Mouse (Mus musculus) thymus, adult 2 months (tissue): ENCODE measurements at regions not wholly inside any gene's neighbourhood (a gene's known extent, or its start where the extent isn't known, plus 50 kb on each side); places are given as distances from the start of the nearest gene placed in this dataset.

Source experiments
- DNase-seq: peaks from one replicate; pipeline ENCODE4 v3.0.0; 2021
- H3K27ac ChIP-seq: fragments of 200-500 bp; 2 replicates; pipeline ENCODE4 v1.5.1; 2012; ENCODE audit warnings: low read length, control low read depth; ENCODE audit not compliant: control insufficient read depth, insufficient read depth
- H3K27me3 ChIP-seq: fragments of 200-500 bp; 2 replicates; pipeline ENCODE4 v1.6.1; 2012; ENCODE audit warnings: mild to moderate bottlenecking, low read length, moderate library complexity, mixed read lengths; ENCODE audit not compliant: control insufficient read depth, insufficient read depth
- H3K36me3 ChIP-seq: fragments of 200-500 bp; 2 replicates; pipeline ENCODE4 v1.6.1; 2012; ENCODE audit warnings: mild to moderate bottlenecking, low read length, moderate library complexity; ENCODE audit not compliant: control insufficient read depth, insufficient read depth
- H3K4me1 ChIP-seq: fragments of 200-500 bp; replicated peaks from 2 replicates; pipeline ENCODE4 v1.6.1; 2012; ENCODE audit warnings: low read length; ENCODE audit not compliant: control insufficient read depth, insufficient read depth
- H3K4me3 ChIP-seq: fragments of 200-500 bp; 2 replicates; pipeline ENCODE4 v1.5.1; 2012; ENCODE audit warnings: mild to moderate bottlenecking, low read length, control low read depth, moderate library complexity; ENCODE audit not compliant: control insufficient read depth, insufficient read depth
- CTCF ChIP-seq: fragments of 200-500 bp; IDR thresholded peaks from 2 replicates; pipeline ENCODE4 v1.5.1; 2012; ENCODE audit warnings: mild to moderate bottlenecking, control low read depth, low read length, moderate library complexity, borderline replicate concordance; ENCODE audit not compliant: control insufficient read depth, poor library complexity, insufficient read depth; ENCODE audit errors: extremely low read depth
- POLR2A ChIP-seq: fragments of 200-500 bp; IDR thresholded peaks from 2 replicates; pipeline ENCODE4 v1.6.1; 2012; ENCODE audit warnings: mild to moderate bottlenecking, low read length, control low read depth, moderate library complexity; ENCODE audit not compliant: control insufficient read depth, poor library complexity, insufficient read depth; ENCODE audit errors: extremely low read depth
- WGBS: fragments of 180-500 bp; shearing (Covaris S2); methylation state at CpG from one replicate; pipeline ENCODE4 v1.1.7; 2018; 5-methylcytosine and 5-hydroxymethylcytosine counted together

DNA sequence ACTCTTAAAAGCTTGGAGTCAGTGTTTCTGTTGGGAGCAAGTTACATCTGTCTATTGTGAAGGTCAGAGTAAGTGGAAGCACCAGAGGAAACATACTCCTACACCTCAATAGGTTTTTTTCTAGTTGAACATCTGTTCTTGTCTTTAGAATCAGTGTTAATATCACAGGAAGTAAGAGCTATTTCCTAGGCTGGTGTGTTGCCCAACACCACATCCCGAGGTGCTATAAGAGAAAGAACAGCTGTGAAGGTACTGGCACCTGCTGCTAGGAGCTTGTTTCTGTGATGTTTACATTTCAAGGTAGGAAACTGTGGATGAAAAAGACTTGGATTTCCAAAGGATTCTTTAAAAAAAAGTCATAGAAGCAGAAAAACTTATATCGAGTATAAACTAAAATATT, 105.1 kb downstream of the Trim52 start:
- TF ChIP-seq CTCF (no peak), POLR2A (no peak)
- Histone ChIP-seq H3K4me1 (no peaks in the 10 kb centered on the region), H3K36me3 (no peaks in the 10 kb centered on the region), H3K27ac (no peak overlapping the region), H3K4me3 (no peak overlapping the region), H3K27me3 (no peaks in the 10 kb centered on the region)
- no peak for DNase-seq
- 32% methylated on average over 2 of the region's 2 CpGs for WGBS

DNA sequence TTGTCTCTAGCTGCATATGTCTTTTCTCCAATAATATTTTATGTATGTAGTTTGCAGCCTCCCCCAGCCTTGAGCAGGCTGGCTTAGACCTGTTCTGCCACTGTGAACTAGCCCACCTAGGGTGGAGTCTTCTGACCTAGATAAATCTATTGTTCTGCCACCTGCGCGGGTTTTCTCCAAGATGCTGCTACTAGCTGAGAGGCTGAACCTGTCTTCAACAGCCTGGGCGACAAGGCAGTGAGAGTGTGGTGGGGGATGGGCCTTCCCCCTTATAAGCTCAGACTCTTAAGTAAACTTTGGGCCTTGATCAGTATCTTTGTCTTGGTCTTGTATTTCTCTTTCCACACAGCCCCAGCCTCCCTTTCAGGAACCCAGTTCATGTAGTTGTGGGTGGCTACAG, 111.7 kb downstream of the Trim52 start:
- no peak for TF ChIP-seq POLR2A
- no peak for TF ChIP-seq CTCF
- no peaks in the 10 kb centered on the region for H3K27me3 ChIP-seq
- WGBS: over 99% methylated on average over 3 of the region's 3 CpGs
- H3K4me1 ChIP-seq: no peaks in the 10 kb centered on the region
- H3K27ac ChIP-seq: no peak overlapping the region
- no peaks in the 10 kb centered on the region for H3K36me3 ChIP-seq
- DNase-seq: peak; percentile 3
- H3K4me3 ChIP-seq: no peak overlapping the region

DNA sequence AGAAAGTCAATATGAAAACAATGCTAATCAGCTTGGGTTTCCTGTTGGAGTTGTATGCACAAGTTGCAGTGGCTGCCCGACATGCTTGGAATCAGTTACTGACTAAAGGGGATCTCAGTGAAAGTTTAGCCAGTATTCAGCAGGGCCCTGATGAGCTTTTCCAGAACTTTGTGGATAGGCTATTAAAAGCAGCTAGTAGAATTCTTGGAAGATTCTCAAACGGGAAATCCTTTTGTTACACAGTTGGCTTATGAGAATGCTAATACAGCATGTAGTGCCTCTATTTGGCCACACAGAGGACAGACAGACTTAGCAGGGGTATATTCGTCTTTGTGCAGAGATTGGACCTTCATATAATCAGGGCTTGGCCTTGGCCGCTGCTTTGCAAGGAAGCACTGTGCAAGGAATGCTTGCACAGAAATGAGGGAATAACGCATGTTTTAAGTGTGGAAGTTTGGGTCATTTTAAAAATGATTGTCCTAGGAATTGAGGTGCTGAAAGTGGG, 113.3 kb downstream of the Trim52 start:
- Histone ChIP-seq H3K4me1 (no peaks in the 10 kb centered on the region), H3K27ac (no peak overlapping the region), H3K27me3 (no peaks in the 10 kb centered on the region), H3K4me3 (no peak overlapping the region), H3K36me3 (no peaks in the 10 kb centered on the region)
- TF ChIP-seq CTCF: no peak
- no peak for TF ChIP-seq POLR2A
- no peak for DNase-seq
- WGBS: 89% methylated on average over 5 of the region's 5 CpGs

DNA sequence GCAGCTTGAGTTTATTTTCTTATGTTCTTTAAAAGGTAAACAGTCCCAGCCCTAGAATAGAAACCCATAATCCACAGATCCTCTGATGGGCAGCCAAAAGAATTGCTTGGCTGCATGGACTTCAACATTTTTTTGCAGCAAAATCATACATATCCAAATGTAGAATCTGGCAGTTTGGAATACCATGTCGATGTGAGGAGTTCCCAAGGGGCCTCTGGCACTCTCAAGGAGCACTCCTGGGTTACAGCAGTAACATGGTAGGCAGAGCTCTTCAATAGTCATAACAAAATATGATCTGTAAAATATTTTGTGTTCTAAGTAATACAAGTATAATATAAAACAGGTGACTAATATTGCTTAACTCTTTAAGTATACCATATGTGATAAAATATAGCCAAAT, 119.4 kb downstream of the Trim52 start:
- no peaks in the 10 kb centered on the region for H3K36me3 ChIP-seq
- 67% methylated on average over 1 of the region's 1 CpGs for WGBS
- H3K27me3 ChIP-seq: no peaks in the 10 kb centered on the region
- H3K27ac ChIP-seq: no peak overlapping the region
- TF ChIP-seq CTCF: no peak
- TF ChIP-seq POLR2A: no peak
- no peak for DNase-seq
- no peak overlapping the region for H3K4me3 ChIP-seq
- H3K4me1 ChIP-seq: no peaks in the 10 kb centered on the region

DNA sequence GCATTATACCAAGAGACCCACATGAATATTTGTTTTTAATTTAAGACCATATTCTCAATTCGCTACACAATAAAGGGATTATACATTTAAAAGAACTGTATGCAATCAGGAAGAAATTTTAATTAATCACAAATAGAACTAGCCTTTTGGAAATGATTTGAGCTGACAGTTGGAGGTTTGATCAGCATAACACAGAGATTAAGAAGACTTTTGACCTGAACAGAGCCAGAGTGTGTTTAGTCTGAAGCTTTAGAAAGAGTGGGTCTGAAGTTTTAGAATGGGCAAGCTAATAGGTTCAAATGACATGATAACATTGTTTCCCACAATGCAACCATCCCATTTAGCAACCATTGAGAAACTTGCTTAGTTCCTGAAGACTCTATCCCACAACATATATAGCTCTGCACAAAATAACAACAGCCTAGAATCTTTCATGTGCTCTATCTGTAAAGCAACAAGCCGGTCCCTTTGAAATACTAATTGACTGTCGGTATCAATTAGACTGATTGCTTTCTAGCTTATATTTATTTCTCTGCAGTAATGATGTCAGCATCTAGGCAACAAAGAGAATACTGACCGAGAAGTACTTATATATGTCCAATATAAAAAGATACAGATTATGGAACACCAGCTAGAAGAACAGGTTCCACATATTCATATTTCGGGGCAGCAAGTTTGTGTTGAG, 135.9 kb downstream of the Trim52 start:
- no peaks in the 10 kb centered on the region for H3K27me3 ChIP-seq
- 94% methylated on average over 5 of the region's 5 CpGs for WGBS
- no peak overlapping the region for H3K4me3 ChIP-seq
- no peak overlapping the region for H3K27ac ChIP-seq
- H3K4me1 ChIP-seq: no peaks in the 10 kb centered on the region
- H3K36me3 ChIP-seq: no peaks in the 10 kb centered on the region
- TF ChIP-seq POLR2A: no peak
- no peak for TF ChIP-seq CTCF
- no peak for DNase-seq

DNA sequence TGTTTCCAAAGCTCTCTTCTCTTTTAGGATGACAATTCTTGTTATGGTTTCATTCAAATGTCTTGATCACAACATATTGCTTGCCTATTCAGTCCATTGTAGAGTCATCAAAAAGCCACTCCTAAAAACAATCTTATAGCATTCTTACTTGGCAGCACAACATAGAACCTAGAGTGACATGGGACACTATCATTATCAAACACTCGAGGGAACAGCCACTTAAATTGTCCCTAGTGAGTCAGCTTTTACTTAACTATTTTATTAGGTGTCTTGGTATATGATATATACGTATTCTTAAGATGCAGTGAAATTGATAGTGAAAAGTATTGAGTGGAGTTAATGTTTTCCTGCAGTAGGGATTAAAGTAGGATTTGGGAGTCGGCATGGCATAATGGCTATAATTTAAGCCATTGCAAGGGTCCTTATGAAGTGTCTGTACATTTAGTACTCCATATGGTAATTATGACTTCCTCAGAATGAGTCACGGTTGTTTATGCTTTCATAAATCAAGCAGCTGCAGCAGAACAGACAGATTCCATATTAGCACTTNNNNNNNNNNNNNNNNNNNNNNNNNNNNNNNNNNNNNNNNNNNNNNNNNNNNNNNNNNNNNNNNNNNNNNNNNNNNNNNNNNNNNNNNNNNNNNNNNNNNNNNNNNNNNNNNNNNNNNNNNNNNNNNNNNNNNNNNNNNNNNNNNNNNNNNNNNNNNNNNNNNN, 153.6 kb downstream of the Trim52 start:
- no peaks in the 10 kb centered on the region for H3K27me3 ChIP-seq
- WGBS: 36% methylated on average over 4 of the region's 4 CpGs
- TF ChIP-seq POLR2A (no peak), CTCF (no peak)

More for the DNA sequence above, 153.6 kb downstream of the Trim52 start:
- no peak for DNase-seq
- no peak overlapping the region for H3K4me3 ChIP-seq
- H3K4me1 ChIP-seq: no peaks in the 10 kb centered on the region
- no peaks in the 10 kb centered on the region for H3K36me3 ChIP-seq
- H3K27ac ChIP-seq: no peak overlapping the region
